Mouse (Mus musculus) CH12.LX (cell line): ENCODE measurements around the gene Alb.

Experiments used
- CHD2 ChIP-seq: IDR thresholded peaks from 2 replicates; pipeline ENCODE4 v1.6.1; 2011; ENCODE audit warnings: low read length, improper control_type of control experiment
- CTCF ChIP-seq, 2 experiments: IDR thresholded peaks in 1 of 2; conservative IDR thresholded peaks in 1 of 2; 2 replicates each; pipeline ENCODE4 v1.5.1; 2011 to 2012; ENCODE audit warnings: low read depth in 2 of 2, low read length in 2 of 2, improper control_type of control experiment in 1 of 2, inconsistent platforms in 1 of 2, mild to moderate bottlenecking in 1 of 2, moderate library complexity in 1 of 2
- E2F4 ChIP-seq: IDR thresholded peaks from 2 replicates; pipeline ENCODE4 v1.6.1; 2011; ENCODE audit warnings: low read depth, low read length, improper control_type of control experiment; ENCODE audit not compliant: insufficient replicate concordance
- ELF1 ChIP-seq: IDR thresholded peaks from 2 replicates; pipeline ENCODE4 v1.6.1; 2014; ENCODE audit warnings: low read depth, mild to moderate bottlenecking, inconsistent platforms, low read length, improper control_type of control experiment
- MAFK ChIP-seq: IDR thresholded peaks from 2 replicates; pipeline ENCODE4 v1.6.1; 2011; ENCODE audit warnings: low read length, improper control_type of control experiment; ENCODE audit not compliant: insufficient replicate concordance
- MXI1 ChIP-seq: IDR thresholded peaks from 2 replicates; pipeline ENCODE4 v1.6.1; 2011; ENCODE audit warnings: mild to moderate bottlenecking, low read depth, low read length, improper control_type of control experiment
- NRF1 ChIP-seq: IDR thresholded peaks from 2 replicates; pipeline ENCODE4 v1.6.1; 2014; ENCODE audit warnings: low read depth, mild to moderate bottlenecking, inconsistent platforms, low read length, improper control_type of control experiment, moderate library complexity
- POLR2A ChIP-seq: IDR thresholded peaks from 2 replicates; pipeline ENCODE4 v1.6.1; 2011; ENCODE audit warnings: low read depth, mild to moderate bottlenecking, improper control_type of control experiment, low read length
- POLR2AphosphoS2 ChIP-seq: IDR thresholded peaks from 2 replicates; pipeline ENCODE4 v1.6.1; 2011; ENCODE audit warnings: low read depth, low read length, improper control_type of control experiment
- SIN3A ChIP-seq: IDR thresholded peaks from 2 replicates; pipeline ENCODE4 v1.6.1; 2012; ENCODE audit warnings: low read length, improper control_type of control experiment, inconsistent platforms
- TCF12 ChIP-seq: IDR thresholded peaks from 2 replicates; pipeline ENCODE4 v1.6.1; 2014; ENCODE audit warnings: low read depth, mild to moderate bottlenecking, inconsistent platforms, low read length, improper control_type of control experiment
- ZKSCAN1 ChIP-seq: IDR thresholded peaks from 2 replicates; pipeline ENCODE4 v1.6.1; 2012; ENCODE audit warnings: low read depth, inconsistent platforms, low read length, improper control_type of control experiment, borderline replicate concordance
- ZNF384 ChIP-seq: IDR thresholded peaks from 2 replicates; pipeline ENCODE4 v1.6.1; 2012; ENCODE audit warnings: low read depth, low read length, improper control_type of control experiment, inconsistent platforms

DNA sequence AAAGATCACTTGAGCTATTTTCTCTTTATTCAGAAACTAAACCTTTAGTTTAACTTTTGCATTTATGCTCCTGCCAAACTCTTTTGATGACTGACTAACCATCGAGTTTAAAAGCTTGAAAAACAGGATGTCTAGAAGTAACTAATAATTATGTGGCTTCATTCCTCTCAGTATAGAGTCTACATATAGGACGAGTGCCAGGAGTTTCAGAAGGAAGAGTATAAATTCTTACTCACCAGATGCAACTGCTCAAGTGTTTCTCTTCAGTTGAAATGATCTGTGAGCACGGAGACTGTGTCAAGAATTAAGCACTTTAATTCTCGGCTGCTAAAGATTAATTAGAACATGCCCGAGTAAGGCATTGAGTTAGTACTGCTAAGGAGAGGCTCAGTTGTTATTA is 2.0 kb upstream of the Alb start:
- TF ChIP-seq POLR2A: no peak
- TF ChIP-seq MAFK: no peak
- TF ChIP-seq POLR2AphosphoS2: no peak
- TF ChIP-seq CTCF (conservative IDR thresholded peaks at IDR 0.05 in 1 of 2, IDR thresholded peaks at IDR 0.05 in 1 of 2; ENCODE audit: low read depth in 2 of 2, low read length in 2 of 2): no peak
- no peak for TF ChIP-seq E2F4
- no peak for TF ChIP-seq TCF12
- TF ChIP-seq ZKSCAN1: no peak
- no peak for TF ChIP-seq ZNF384
- TF ChIP-seq ELF1: no peak
- TF ChIP-seq CHD2: no peak
- no peak for TF ChIP-seq SIN3A
- TF ChIP-seq NRF1: no peak
- TF ChIP-seq MXI1: no peak
